Mouse (Mus musculus): Measurements from ENCODE around the gene Abca3. TPM values are rescaled to one million over a fixed set of nuclear protein-coding genes. Genes with fewer than 3 reads are reported as not detected.
A peak's percentile ranks its signal among the peaks of the same experiment; 100 is the strongest.
"Not testable (repeated sequence)": the region's sequence is repeated elsewhere in the genome, so short reads cannot be mapped to it uniquely, and the experiment has no call there.

Gene Abca3
- polyA plus RNA-seq, 1 experiment from 2014 or later, result 23.4 TPM

DNA sequence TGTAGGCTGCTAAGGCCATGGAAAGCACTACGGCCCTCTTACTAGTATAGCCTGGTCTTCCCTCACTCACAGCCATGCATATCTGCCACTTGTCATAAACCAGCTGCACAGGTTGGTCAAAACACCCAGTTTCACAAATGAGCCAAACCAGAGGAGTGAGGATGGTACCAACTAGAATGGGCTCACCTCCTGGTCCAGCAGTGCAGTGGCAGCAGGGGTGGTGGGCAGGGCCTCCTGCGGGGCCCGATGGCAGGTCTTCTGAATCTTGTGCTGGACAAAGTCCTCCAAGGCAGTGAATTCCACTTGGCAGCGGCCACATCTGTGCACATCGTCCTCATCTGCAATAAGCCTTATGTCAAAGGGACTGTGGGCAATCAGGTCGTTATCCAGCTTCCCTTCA lies 99.5 kb downstream of the Abca3 start:
- 97% methylated on average over 6 of the region's 6 CpGs for WGBS
- no peak for ATAC-seq (ENCODE audit: low FRiP score)
- H3K36me3 ChIP-seq, result peaks cover 55% of the 10 kb centered on the region

GRCm38 (mm10) chr17:24453372-24453771 lies 101.6 kb downstream of the Abca3 start:
- no peaks in the 10 kb centered on the region for H3K27me3 ChIP-seq
- H3K9me3 ChIP-seq, result no peaks in the 10 kb centered on the region
- WGBS, result 91% methylated on average over 2 of the region's 2 CpGs
- no peak for ATAC-seq (ENCODE audit: low FRiP score)
- H3K4me2 ChIP-seq, result peak overlapping the region; percentile 79
- H3K27ac ChIP-seq, result no peak overlapping the region
- peaks cover 33% of the 10 kb centered on the region for H3K36me3 ChIP-seq
- no peak overlapping the region for H3K4me3 ChIP-seq
- H3K4me1 ChIP-seq (replicated peaks), result peaks cover 33% of the 10 kb centered on the region
- H3K9ac ChIP-seq, result no peak overlapping the region

More for the DNA sequence above, 99.5 kb downstream of the Abca3 start:
- no peaks in the 10 kb centered on the region for H3K27me3 ChIP-seq
- H3K9ac ChIP-seq, result no peak overlapping the region
- peaks cover 33% of the 10 kb centered on the region for H3K4me1 ChIP-seq (replicated peaks)
- H3K4me2 ChIP-seq, result no peak overlapping the region
- H3K9me3 ChIP-seq, result no peaks in the 10 kb centered on the region
- H3K27ac ChIP-seq, result no peak overlapping the region
- no peak overlapping the region for H3K4me3 ChIP-seq

DNA sequence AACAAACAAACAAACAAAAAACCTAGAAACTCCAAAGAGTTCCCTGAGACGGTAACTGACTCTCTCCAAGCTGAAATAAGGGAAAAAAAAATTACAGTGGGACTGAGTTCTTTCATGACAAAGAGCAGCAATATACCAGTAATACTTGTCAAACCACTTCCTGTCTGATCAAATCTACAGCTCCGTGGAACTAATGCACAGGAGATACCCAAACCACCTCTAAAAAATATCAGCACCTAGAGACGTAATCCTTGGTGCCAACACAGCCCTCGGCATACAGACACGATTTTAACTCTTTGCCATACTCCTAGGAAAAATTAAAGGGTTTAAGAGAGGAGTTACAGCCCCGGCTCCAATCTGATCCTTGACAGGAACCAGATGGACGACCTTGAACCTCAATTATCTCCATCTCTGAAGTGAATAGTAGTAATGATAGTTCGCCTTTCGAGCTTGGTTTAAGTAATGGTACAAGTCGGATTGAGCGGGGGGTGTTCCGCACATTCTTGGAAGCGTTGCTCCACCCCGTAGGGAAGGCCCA lies 102.5 kb downstream of the Abca3 start:
- Histone ChIP-seq H3K36me3 (peaks cover 24% of the 10 kb centered on the region), H3K4me3 (peak overlapping the region; percentile 75), H3K27ac (peak overlapping the region; percentile 94), H3K4me2 (peak overlapping the region; percentile 79), H3K27me3 (no peaks in the 10 kb centered on the region), H3K9ac (peak overlapping the region; percentile 85), H3K9me3 (no peaks in the 10 kb centered on the region), H3K4me1 (replicated peaks) (peaks cover 33% of the 10 kb centered on the region)
- ATAC-seq (ENCODE audit: low FRiP score), result no peak
- 9% methylated on average over 14 of the region's 14 CpGs for WGBS

GRCm38 (mm10) chr17:24454756-24455522 lies 103.2 kb downstream of the Abca3 start:
- ATAC-seq (ENCODE audit: low FRiP score), result peak; percentile 96
- Histone ChIP-seq H3K36me3 (peaks cover 18% of the 10 kb centered on the region), H3K27ac (peak overlapping the region; percentile 94), H3K4me2 (peak overlapping the region; percentile 79), H3K27me3 (no peaks in the 10 kb centered on the region), H3K9me3 (no peaks in the 10 kb centered on the region), H3K4me1 (replicated peaks) (peaks cover 33% of the 10 kb centered on the region), H3K9ac (peak overlapping the region; percentile 85), H3K4me3 (peak overlapping the region; percentile 75)
- under 1% methylated on average over 66 of the region's 67 CpGs for WGBS

- peaks cover 10% of the 10 kb centered on the region for H3K36me3 ChIP-seq
- 49% methylated on average over 10 of the region's 10 CpGs for WGBS
- H3K4me2 ChIP-seq, result peak overlapping the region; percentile 79
- ATAC-seq (ENCODE audit: low FRiP score); H3K27me3 ChIP-seq; H3K9ac ChIP-seq; H3K9me3 ChIP-seq: not testable (repeated sequence)
- H3K4me3 ChIP-seq, result peak overlapping the region; percentile 75
- peak overlapping the region; percentile 60 for H3K27ac ChIP-seq
- peaks cover 33% of the 10 kb centered on the region for H3K4me1 ChIP-seq (replicated peaks)
Observed at GRCm38 (mm10) chr17:24455523-24456206, 103.9 kb downstream of the Abca3 start.

Small RNA genes within 50 kb of the gene (microRNA-seq; reads per million reads assigned to microRNA genes)
- not detected for gene Gm24427

Other genes starting within 250 kb of the Abca3 start
- gene Pdpk1, start 201.0 kb upstream of the Abca3 start, polyA plus RNA-seq (2015; fragmentation: Nextera tagmentation; extraction: Ambion mirVana), result 64.5 and 68.6 TPM in 2 replicates
- gene Amdhd2, start 188.2 kb upstream of the Abca3 start, polyA plus RNA-seq (2015; fragmentation: Nextera tagmentation; extraction: Ambion mirVana), result 36.8 and 37.4 TPM in 2 replicates
- 1,028 and 1,039 TPM in 2 replicates for gene Atp6v0c, start 182.2 kb upstream of the Abca3 start, polyA plus RNA-seq (2015; fragmentation: Nextera tagmentation; extraction: Ambion mirVana)
- gene Tbc1d24, start 146.4 kb upstream of the Abca3 start, polyA plus RNA-seq (2015; fragmentation: Nextera tagmentation; extraction: Ambion mirVana), result 24.4 and 25.5 TPM in 2 replicates
- 4.2 and 5.2 TPM in 2 replicates for gene Ntn3, start 142.4 kb upstream of the Abca3 start, polyA plus RNA-seq (2015; fragmentation: Nextera tagmentation; extraction: Ambion mirVana)
- 11.8 and 12.8 TPM in 2 replicates for gene Tedc2, start 131.1 kb upstream of the Abca3 start, polyA plus RNA-seq (2015; fragmentation: Nextera tagmentation; extraction: Ambion mirVana)
- 17.2 and 17.9 TPM in 2 replicates for gene Ccnf, start 100.5 kb upstream of the Abca3 start, polyA plus RNA-seq (2015; fragmentation: Nextera tagmentation; extraction: Ambion mirVana)
- 0.43 and 0.61 TPM in 2 replicates for gene Abca17, start 882 bp upstream of the Abca3 start, polyA plus RNA-seq (2015; fragmentation: Nextera tagmentation; extraction: Ambion mirVana)
- gene Rnps1, start 62.6 kb downstream of the Abca3 start, polyA plus RNA-seq (2015; fragmentation: Nextera tagmentation; extraction: Ambion mirVana), result 328 and 342 TPM in 2 replicates
- 47.4 and 55.6 TPM in 2 replicates for gene Eci1, start 74.7 kb downstream of the Abca3 start, polyA plus RNA-seq (2015; fragmentation: Nextera tagmentation; extraction: Ambion mirVana)
- 5.1 and 6.0 TPM in 2 replicates for gene Dnase1l2, start 91.2 kb downstream of the Abca3 start, polyA plus RNA-seq (2015; fragmentation: Nextera tagmentation; extraction: Ambion mirVana)
- gene E4f1, start 118.4 kb downstream of the Abca3 start, polyA plus RNA-seq (2015; fragmentation: Nextera tagmentation; extraction: Ambion mirVana), result 41.9 and 43.5 TPM in 2 replicates
- 55.4 and 56.9 TPM in 2 replicates for gene Pgp, start 118.4 kb downstream of the Abca3 start, polyA plus RNA-seq (2015; fragmentation: Nextera tagmentation; extraction: Ambion mirVana)
- 0.27 and 1.2 TPM in 2 replicates for gene Bricd5, start 121.9 kb downstream of the Abca3 start, polyA plus RNA-seq (2015; fragmentation: Nextera tagmentation; extraction: Ambion mirVana)
- 35.5 and 36.1 TPM in 2 replicates for gene Mlst8, start 127.1 kb downstream of the Abca3 start, polyA plus RNA-seq (2015; fragmentation: Nextera tagmentation; extraction: Ambion mirVana)
- 32.8 and 34.3 TPM in 2 replicates for gene Caskin1, start 136.7 kb downstream of the Abca3 start, polyA plus RNA-seq (2015; fragmentation: Nextera tagmentation; extraction: Ambion mirVana)
- gene Traf7, start 176.0 kb downstream of the Abca3 start, polyA plus RNA-seq (2015; fragmentation: Nextera tagmentation; extraction: Ambion mirVana), result 86.0 and 89.9 TPM in 2 replicates
- 2.8 and 3.1 TPM in 2 replicates for gene Rab26, start 182.3 kb downstream of the Abca3 start, polyA plus RNA-seq (2015; fragmentation: Nextera tagmentation; extraction: Ambion mirVana)
- 20.1 and 21.6 TPM in 2 replicates for gene Pkd1, start 197.9 kb downstream of the Abca3 start, polyA plus RNA-seq (2015; fragmentation: Nextera tagmentation; extraction: Ambion mirVana)